Mouse (Mus musculus) intestine, postnatal 0 days (tissue): Measurements from ENCODE around the gene Tssk4. TPM values are rescaled to one million over a fixed set of nuclear protein-coding genes. Genes with fewer than 3 reads are reported as not detected.

ENCODE experiments used
- ATAC-seq: fragments of 200-750 bp; cut with Nextera tagmentation; 2 replicates; pipeline ENCODE4 v1.8.0; 2017; ENCODE audit warnings: mild to moderate bottlenecking, moderate TSS enrichment, moderate library complexity
- H3K27ac ChIP-seq: fragments of 300-500 bp; sonication (generic); 2 replicates; pipeline ENCODE4 v1.5.1; 2014; ENCODE audit warnings: mild to moderate bottlenecking, low read depth, low read length, moderate library complexity
- H3K27me3 ChIP-seq: fragments of 300-500 bp; sonication (generic); replicated peaks from 2 replicates; pipeline ENCODE4 v1.6.1; 2014; ENCODE audit warnings: low read length, mixed read lengths; ENCODE audit not compliant: control insufficient read depth, insufficient read depth
- H3K36me3 ChIP-seq: fragments of 300-500 bp; sonication (generic); 2 replicates; pipeline ENCODE4 v1.6.1; 2014; ENCODE audit warnings: mild to moderate bottlenecking, moderate library complexity; ENCODE audit not compliant: control insufficient read depth, insufficient read depth
- H3K4me1 ChIP-seq: fragments of 300-500 bp; sonication (generic); replicated peaks from 2 replicates; pipeline ENCODE4 v1.6.1; 2014; ENCODE audit warnings: antibody characterized with exemption, low read length, mixed read lengths; ENCODE audit not compliant: control insufficient read depth, insufficient read depth
- H3K4me2 ChIP-seq: fragments of 300-500 bp; sonication (generic); replicated peaks from 2 replicates; pipeline ENCODE4 v1.6.1; 2014; ENCODE audit warnings: low read depth, mild to moderate bottlenecking, moderate library complexity
- H3K4me3 ChIP-seq: fragments of 300-500 bp; sonication (generic); 2 replicates; pipeline ENCODE4 v1.5.1; 2014; ENCODE audit warnings: low read depth, low read length
- H3K9ac ChIP-seq: fragments of 300-500 bp; sonication (generic); 2 replicates; pipeline ENCODE4 v1.6.1; 2014; ENCODE audit warnings: mild to moderate bottlenecking, low read depth, low read length
- H3K9me3 ChIP-seq: fragments of 300-500 bp; sonication (generic); 2 replicates; pipeline ENCODE4 v1.6.1; 2016; ENCODE audit warnings: mixed run types; ENCODE audit not compliant: control insufficient read depth
- CTCF ChIP-seq: sonication (generic); IDR thresholded peaks from 2 replicates; pipeline ENCODE4 v1.5.1; 2016; ENCODE audit warnings: low read depth, mild to moderate bottlenecking, control low read depth, antibody characterized with exemption, moderate library complexity
- WGBS: fragments of 180-500 bp; shearing (Covaris S2); extraction: QIAGEN DNeasy Blood & Tissue Kit; methylation state at CpG from one replicate; pipeline ENCODE4 v1.1.7; 2014; 5-methylcytosine and 5-hydroxymethylcytosine counted together
- polyA plus RNA-seq: library from polyadenylated mRNA; unstranded; fragments of >200 nt; fragmentation: Nextera tagmentation; extraction: Ambion mirVana; gene quantifications from 2 replicates; pipeline ENCODE4 v1.2.1, GENCODE M21; 2015

The Tssk4 gene
- polyA plus RNA-seq, 1 experiment from 2014 or later = 0.69 TPM

DNA sequence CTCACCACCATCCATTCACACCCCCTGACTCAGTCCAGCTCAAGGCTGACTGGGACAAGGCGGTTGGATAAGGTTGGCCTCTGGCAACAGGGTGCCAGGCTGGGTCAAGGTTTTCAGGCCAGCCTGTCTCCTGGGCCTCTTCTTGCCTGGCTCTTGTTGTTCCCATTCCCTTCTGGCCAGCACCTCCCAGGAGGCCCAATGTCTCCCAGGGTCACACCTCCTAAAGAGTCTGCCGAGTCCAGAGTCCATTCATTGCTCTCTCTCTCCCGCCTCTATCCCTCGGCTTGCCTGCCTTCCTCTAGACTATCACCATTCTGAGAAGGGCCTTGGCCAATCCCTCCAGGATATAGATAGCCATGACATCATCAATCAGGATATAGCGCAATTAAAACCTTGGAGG, 8.0 kb downstream of the Tssk4 start:
- no peaks in the 10 kb centered on the region for H3K27me3 ChIP-seq
- no peak overlapping the region for H3K4me3 ChIP-seq
- H3K4me1 ChIP-seq = 0 out of 2 replicates have a peak, but pooled peaks cover 4% of the 10 kb centered on the region
- H3K9ac ChIP-seq = no peak overlapping the region
- peak; percentile 96 for ATAC-seq
- no peak for TF ChIP-seq CTCF
- H3K9me3 ChIP-seq = no peaks in the 10 kb centered on the region
- 42% methylated on average over 5 of the region's 5 CpGs for WGBS
- H3K4me2 ChIP-seq = 0 out of 2 replicates have a peak overlapping the region, but pooled peaks have one; percentile 0
- H3K27ac ChIP-seq = peak overlapping the region; percentile 87
- peaks cover 4% of the 10 kb centered on the region for H3K36me3 ChIP-seq

DNA sequence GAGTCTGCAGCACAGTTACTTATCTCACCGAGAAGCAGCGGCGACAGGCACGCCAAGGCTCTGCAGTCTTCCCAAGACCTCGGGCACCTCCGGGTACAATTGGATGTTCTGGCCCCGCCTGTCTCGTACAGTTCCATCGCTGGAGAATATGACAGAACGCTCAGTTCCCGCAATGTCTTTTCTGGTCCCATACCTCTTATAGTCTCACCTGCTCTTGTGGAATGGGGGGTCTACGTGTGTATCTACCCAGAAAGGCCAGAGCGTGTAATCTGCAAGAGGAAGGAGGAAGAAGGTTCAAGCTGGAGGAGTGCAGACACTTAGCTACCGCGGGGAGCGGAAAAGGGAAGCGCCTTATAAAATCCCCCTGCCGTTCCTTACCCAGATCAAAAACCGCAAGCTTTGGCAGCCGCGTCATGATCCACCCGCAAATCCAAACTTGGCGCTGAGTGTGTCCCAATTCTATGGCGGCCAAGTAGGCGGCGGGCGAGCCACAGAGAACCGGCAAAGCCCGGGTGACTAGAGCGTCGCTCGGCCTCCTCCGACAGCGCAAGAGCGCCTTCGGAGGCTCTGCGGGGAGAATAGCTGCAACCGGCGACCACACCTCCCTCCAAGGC, 10.1 kb downstream of the Tssk4 start, which contains the start of gene Mdp1:
Gene Mdp1 (minus strand): TSS at position 549 of the 614 bp plus-strand sequence.
- under 1% methylated on average over 39 of the region's 39 CpGs for WGBS
- Histone ChIP-seq H3K4me1 (0 out of 2 replicates have a peak, but pooled peaks cover 4% of the 10 kb centered on the region), H3K27ac (peak within 1 kb of the TSS; percentile 87), H3K27me3 (no peaks in the 10 kb centered on the region), H3K4me3 (peak within 1 kb of the TSS; percentile 71), H3K9ac (peak within 1 kb of the TSS; percentile 65), H3K36me3 (peaks cover 12% of the 10 kb centered on the region), H3K4me2 (peak within 1 kb of the TSS; percentile 75), H3K9me3 (no peaks in the 10 kb centered on the region)
- TF ChIP-seq CTCF = peak; percentile 75
- peak; percentile 73 for ATAC-seq

DNA sequence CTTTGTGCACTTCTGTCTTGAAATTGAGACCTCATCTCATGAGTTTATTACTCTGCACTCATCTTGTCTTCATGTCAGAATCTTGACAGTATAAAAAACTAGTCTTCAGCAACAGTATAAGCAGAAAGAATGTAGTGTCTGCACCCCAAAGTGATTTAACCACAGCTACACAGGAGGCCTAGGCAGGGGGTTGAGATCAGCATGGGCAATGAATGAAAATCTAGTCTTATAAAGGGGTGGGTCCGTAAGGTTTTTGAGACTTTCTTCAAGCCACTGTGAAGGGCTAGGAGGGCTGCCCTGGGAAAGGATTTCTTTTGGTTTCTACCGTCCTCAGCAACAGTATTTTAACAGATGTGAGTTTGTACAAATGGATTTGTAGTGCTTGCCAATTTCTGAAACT, 10.7 kb downstream of the Tssk4 start:
- Histone ChIP-seq H3K9ac (no peak overlapping the region), H3K27me3 (no peaks in the 10 kb centered on the region), H3K4me3 (peak overlapping the region; percentile 71), H3K9me3 (no peaks in the 10 kb centered on the region), H3K36me3 (peaks cover 12% of the 10 kb centered on the region), H3K4me2 (peak overlapping the region; percentile 75), H3K4me1 (0 out of 2 replicates have a peak, but pooled peaks cover 4% of the 10 kb centered on the region), H3K27ac (no peak overlapping the region)
- ATAC-seq = no peak
- TF ChIP-seq CTCF = no peak
- WGBS = 46% methylated on average over 2 of the region's 2 CpGs

DNA sequence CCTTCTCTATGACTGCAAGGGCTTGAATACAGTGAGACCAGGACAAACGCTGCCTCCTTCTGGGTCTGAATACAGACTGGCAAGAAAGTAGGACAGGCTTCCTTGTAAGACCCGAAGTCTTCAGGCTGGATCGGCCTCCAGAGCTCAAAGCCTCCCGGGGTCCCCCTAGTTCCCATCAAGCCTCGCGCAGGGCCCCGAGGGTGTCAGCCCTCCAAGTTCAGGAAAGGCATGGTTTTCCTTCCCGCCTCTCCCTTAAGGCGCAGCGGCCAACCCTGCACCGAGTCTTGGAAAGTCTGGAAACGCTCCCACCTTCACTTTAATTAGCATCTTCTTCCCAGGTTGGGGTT, 21.5 kb downstream of the Tssk4 start:
- Histone ChIP-seq H3K4me2 (peak overlapping the region; percentile 84), H3K9me3 (no peaks in the 10 kb centered on the region), H3K27me3 (no peaks in the 10 kb centered on the region), H3K9ac (peak overlapping the region; percentile 63), H3K27ac (0 out of 2 replicates have a peak overlapping the region, but pooled peaks have one; percentile 28), H3K4me1 (no peaks in the 10 kb centered on the region), H3K36me3 (peaks cover 20% of the 10 kb centered on the region), H3K4me3 (peak overlapping the region; percentile 64)
- no peak for TF ChIP-seq CTCF
- peak; percentile 5 for ATAC-seq
- 0% methylated on average over 12 of the region's 12 CpGs for whole genome bisulfite sequencing

DNA sequence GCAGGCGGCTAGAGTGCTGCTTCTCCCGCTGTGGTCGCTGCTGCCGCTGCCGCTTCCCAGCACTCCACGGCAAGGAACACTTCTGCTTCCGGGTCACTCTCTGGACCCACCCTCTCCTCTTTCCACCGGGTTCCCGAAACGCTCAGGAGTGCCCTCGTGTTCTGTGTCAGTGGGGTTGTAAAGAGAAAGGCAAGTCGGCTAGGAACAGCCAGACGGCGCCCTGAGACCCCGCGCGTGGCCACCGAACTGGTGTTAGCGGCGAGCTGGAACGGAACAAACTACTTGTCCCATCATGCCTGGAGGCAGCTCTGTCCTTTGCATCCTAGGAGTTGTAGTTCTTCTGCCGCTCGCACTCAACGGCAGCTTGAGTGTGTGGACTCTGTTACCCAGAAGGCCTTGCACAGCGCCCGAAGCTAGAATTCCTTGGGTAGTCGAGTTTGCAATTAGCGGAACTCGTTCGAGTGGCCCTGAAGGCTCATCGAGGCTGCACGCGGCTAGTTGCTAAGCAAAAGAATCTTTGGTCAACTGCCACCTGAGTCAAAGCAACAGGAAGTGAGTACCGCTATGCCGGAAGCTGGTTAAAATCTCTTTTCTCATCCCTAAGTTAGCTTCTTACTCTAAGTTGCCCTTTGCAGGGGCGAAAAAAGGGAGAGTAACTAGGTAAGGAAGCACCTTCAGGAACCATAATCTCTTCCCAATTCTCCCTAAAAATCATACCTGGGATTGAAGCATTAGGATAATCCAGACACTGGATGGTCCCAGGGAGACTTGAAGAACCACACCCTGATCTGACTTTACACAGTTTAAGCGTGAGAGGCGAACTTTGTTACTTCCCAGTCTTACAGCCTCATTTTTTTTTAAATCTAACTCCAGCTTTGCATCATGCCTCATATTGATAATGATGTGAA, 22.1 kb downstream of the Tssk4 start, which contains the start of the genes Gmpr2 and Nedd8:
Gene Gmpr2 (plus strand): TSS at position 109 of the 908 bp plus-strand sequence.
Gene Nedd8 (minus strand): TSS at position 292 of the 908 bp plus-strand sequence.
- ATAC-seq = peak; percentile 97

GRCm38 (mm10) chr14:55672741-55673060, 22.7 kb downstream of the Tssk4 start:
- no peak for ATAC-seq
- Histone ChIP-seq H3K4me2 (peak overlapping the region; percentile 84), H3K4me3 (peak overlapping the region; percentile 64), H3K4me1 (no peaks in the 10 kb centered on the region), H3K9ac (no peak overlapping the region), H3K9me3 (no peaks in the 10 kb centered on the region), H3K27ac (peak overlapping the region; percentile 17; the same call in 1 of the 2 replicates), H3K36me3 (peaks cover 27% of the 10 kb centered on the region; the same call in 1 of the 2 replicates), H3K27me3 (no peaks in the 10 kb centered on the region)
- no peak for TF ChIP-seq CTCF
- 69% methylated on average over 7 of the region's 7 CpGs for WGBS

More for the DNA sequence above, 22.1 kb downstream of the Tssk4 start, which contains the start of the genes Gmpr2 and Nedd8:
- H3K4me3 ChIP-seq = peak within 1 kb of the TSS; percentile 64
- peak; percentile 29; the same call in 1 of the 2 replicates for TF ChIP-seq CTCF
- WGBS = 1% methylated on average over 38 of the region's 38 CpGs
- no peaks in the 10 kb centered on the region for H3K9me3 ChIP-seq
- no peaks in the 10 kb centered on the region for H3K4me1 ChIP-seq
- peaks cover 23% of the 10 kb centered on the region; the same call in 1 of the 2 replicates for H3K36me3 ChIP-seq
- no peaks in the 10 kb centered on the region for H3K27me3 ChIP-seq
- peak within 1 kb of the TSS; percentile 63 for H3K9ac ChIP-seq
- peak within 1 kb of the TSS; percentile 57; the same call in 1 of the 2 replicates for H3K27ac ChIP-seq
- H3K4me2 ChIP-seq = peak within 1 kb of the TSS; percentile 84
